Mouse (Mus musculus): ENCODE data around the gene Timp3.

DNA sequence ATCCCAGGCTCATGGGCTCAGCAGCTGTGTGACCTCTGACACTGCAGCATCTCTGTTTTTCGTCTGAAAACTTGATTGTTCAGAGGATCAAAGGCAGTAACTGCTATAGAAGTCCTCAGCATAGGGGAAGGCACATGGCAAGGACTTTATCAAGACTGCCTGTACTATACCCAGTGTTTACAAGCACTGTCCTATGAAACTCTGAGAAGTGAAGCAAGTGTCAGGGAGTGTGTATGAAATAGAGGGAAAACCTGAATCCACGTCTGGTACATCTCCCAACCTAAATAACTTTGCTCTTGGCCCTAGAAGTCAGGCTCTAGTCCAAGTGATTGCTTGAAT is 81.7 kb downstream of the Timp3 start:
- TF ChIP-seq CTCF (IDR thresholded peaks at IDR 0.05; ENCODE audit: low read depth, low read length) (no peak), POLR2A (IDR thresholded peaks at IDR 0.05; ENCODE audit: insufficient read depth, low read length) (no peak), EP300 (IDR thresholded peaks at IDR 0.05; ENCODE audit: insufficient read depth, low read depth, low read length) (no peak)

All from ES-Bruce4 (cell line).